Mouse (Mus musculus): ENCODE measurements around the gene Fhit. TPM values are rescaled to one million over a fixed set of nuclear protein-coding genes. Genes with fewer than 3 reads are reported as not detected.

Gene Fhit
- polyA plus RNA-seq, 1 experiment: not detected

DNA sequence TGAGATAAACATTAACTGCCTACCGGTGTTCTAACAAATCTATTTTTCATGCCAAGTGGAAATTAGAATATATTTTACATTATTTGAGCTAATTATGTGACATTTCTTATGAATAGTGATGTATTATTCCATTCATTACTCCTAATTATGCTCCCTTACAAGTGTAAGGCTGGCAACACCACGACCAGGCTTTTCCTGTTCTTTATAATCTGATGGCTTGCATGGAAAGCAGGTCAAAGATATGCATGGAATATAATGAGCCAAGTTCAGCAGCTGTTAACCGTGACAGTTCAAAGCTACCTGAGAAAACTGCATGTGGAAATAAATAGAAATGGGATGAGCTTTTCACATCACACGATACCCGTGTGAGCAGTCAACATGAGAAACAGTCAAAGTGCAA is 746.8 kb downstream of the Fhit start:
- no peak overlapping the region for H3K27ac ChIP-seq (ENCODE audit: control insufficient read depth, insufficient read depth, low read depth, low read length, poor library complexity)
- TF ChIP-seq CTCF (IDR thresholded peaks at IDR 0.05; ENCODE audit: control insufficient read depth, insufficient read depth, low read length) (no peak), POLR2A (IDR thresholded peaks at IDR 0.05; ENCODE audit: borderline replicate concordance, control insufficient read depth, low read depth, low read length) (no peak)
- no peaks in the 10 kb centered on the region for H3K4me1 ChIP-seq (ENCODE audit: control insufficient read depth, insufficient read depth, low read length)
- WGBS: 73% methylated on average over 5 of the region's 5 CpGs
- H3K4me3 ChIP-seq (replicated peaks; ENCODE audit: control insufficient read depth, low read depth, low read length): no peak overlapping the region

DNA sequence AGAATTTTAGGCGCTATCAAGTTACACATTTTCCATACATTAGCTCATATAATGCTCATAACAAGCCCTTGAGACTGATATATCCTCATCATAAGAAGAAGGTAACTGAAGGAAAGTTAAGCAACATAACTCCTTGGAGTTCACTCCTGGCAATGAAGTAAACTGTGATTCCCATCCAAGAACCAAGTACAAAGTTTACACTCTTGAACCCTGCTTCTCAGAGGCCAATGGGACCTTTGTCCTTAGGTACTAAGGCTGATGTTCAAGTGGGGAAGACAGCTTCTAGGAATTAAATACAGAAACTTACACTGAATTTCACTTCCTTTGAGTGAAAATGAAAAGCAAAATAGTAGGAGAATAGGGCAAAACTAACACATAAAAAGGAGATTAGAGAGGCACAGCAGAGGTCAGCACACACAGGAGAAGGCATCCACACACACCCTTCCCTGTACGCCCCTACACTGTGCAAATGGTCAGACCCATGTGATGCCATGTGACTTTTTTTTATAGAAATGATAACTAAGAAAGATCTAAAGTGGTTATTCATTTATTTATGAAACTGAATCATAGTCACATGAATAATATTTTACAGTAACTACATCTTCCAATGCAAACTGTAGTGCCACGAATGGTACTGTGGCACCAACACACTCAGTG is 752.4 kb downstream of the Fhit start:
- 83% methylated on average over 3 of the region's 3 CpGs for WGBS
- no peak for TF ChIP-seq CTCF (IDR thresholded peaks at IDR 0.05; ENCODE audit: control insufficient read depth, insufficient read depth, low read length)
- TF ChIP-seq POLR2A (IDR thresholded peaks at IDR 0.05; ENCODE audit: borderline replicate concordance, control insufficient read depth, low read depth, low read length): no peak
- no peak overlapping the region for H3K4me3 ChIP-seq (replicated peaks; ENCODE audit: control insufficient read depth, low read depth, low read length)
- H3K27ac ChIP-seq (ENCODE audit: control insufficient read depth, insufficient read depth, low read depth, low read length, poor library complexity): no peak overlapping the region
- no peaks in the 10 kb centered on the region for H3K4me1 ChIP-seq (ENCODE audit: control insufficient read depth, insufficient read depth, low read length)

GRCm38 (mm10) chr14:10405346-10405745 is 756.5 kb downstream of the Fhit start:
- 71% methylated on average over 1 of the region's 1 CpGs for WGBS
- H3K27ac ChIP-seq (ENCODE audit: control insufficient read depth, insufficient read depth, low read depth, low read length, poor library complexity): no peak overlapping the region
- TF ChIP-seq POLR2A (IDR thresholded peaks at IDR 0.05; ENCODE audit: borderline replicate concordance, control insufficient read depth, low read depth, low read length) (no peak), CTCF (IDR thresholded peaks at IDR 0.05; ENCODE audit: control insufficient read depth, insufficient read depth, low read length) (no peak)
- H3K4me1 ChIP-seq (ENCODE audit: control insufficient read depth, insufficient read depth, low read length): no peaks in the 10 kb centered on the region
- no peak overlapping the region for H3K4me3 ChIP-seq (replicated peaks; ENCODE audit: control insufficient read depth, low read depth, low read length)

- TF ChIP-seq POLR2A (IDR thresholded peaks at IDR 0.05; ENCODE audit: borderline replicate concordance, control insufficient read depth, low read depth, low read length) (no peak), CTCF (IDR thresholded peaks at IDR 0.05; ENCODE audit: control insufficient read depth, insufficient read depth, low read length) (no peak)
- WGBS: 26% methylated on average over 5 of the region's 5 CpGs
- H3K4me1 ChIP-seq (ENCODE audit: control insufficient read depth, insufficient read depth, low read length): no peaks in the 10 kb centered on the region
- no peak overlapping the region for H3K4me3 ChIP-seq (replicated peaks; ENCODE audit: control insufficient read depth, low read depth, low read length)
- no peak overlapping the region for H3K27ac ChIP-seq (ENCODE audit: control insufficient read depth, insufficient read depth, low read depth, low read length, poor library complexity)
These were observed 793.8 kb downstream of the Fhit start for GRCm38 (mm10) chr14:10367783-10368680.

- no peak overlapping the region for H3K27ac ChIP-seq (ENCODE audit: control insufficient read depth, insufficient read depth, low read depth, low read length, poor library complexity)
- H3K4me1 ChIP-seq (ENCODE audit: control insufficient read depth, insufficient read depth, low read length): no peaks in the 10 kb centered on the region
- H3K4me3 ChIP-seq (replicated peaks; ENCODE audit: control insufficient read depth, low read depth, low read length): no peak overlapping the region
- 57% methylated on average over 4 of the region's 4 CpGs for WGBS
- TF ChIP-seq CTCF (IDR thresholded peaks at IDR 0.05; ENCODE audit: control insufficient read depth, insufficient read depth, low read length): no peak
- TF ChIP-seq POLR2A (IDR thresholded peaks at IDR 0.05; ENCODE audit: borderline replicate concordance, control insufficient read depth, low read depth, low read length): no peak
These were observed 795.0 kb downstream of the Fhit start for GRCm38 (mm10) chr14:10366808-10367207.

DNA sequence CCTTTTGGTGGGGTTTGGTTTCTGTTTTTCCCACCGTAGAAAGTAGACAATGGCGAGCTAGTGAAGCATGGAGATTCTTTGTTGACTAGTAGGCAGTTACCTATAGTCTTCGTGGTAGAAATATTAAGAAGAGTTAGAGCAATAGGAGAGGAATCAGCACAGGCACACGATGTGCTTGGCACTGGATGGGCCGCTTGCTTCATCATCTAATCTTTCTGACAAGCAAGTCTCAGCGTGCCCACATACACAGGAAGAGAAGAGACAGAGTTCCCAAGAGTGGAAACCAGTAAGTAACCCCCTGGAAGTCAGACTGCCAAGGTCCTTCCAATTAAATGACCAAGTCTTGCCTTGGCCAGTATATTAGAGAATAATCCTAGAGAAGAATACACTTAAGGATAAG is 797.6 kb downstream of the Fhit start:
- Histone ChIP-seq H3K4me1 (ENCODE audit: control insufficient read depth, insufficient read depth, low read length) (no peaks in the 10 kb centered on the region), H3K4me3 (replicated peaks; ENCODE audit: control insufficient read depth, low read depth, low read length) (no peak overlapping the region), H3K27ac (ENCODE audit: control insufficient read depth, insufficient read depth, low read depth, low read length, poor library complexity) (no peak overlapping the region)
- TF ChIP-seq CTCF (IDR thresholded peaks at IDR 0.05; ENCODE audit: control insufficient read depth, insufficient read depth, low read length): no peak
- TF ChIP-seq POLR2A (IDR thresholded peaks at IDR 0.05; ENCODE audit: borderline replicate concordance, control insufficient read depth, low read depth, low read length): no peak
- 67% methylated on average over 6 of the region's 6 CpGs for WGBS

DNA sequence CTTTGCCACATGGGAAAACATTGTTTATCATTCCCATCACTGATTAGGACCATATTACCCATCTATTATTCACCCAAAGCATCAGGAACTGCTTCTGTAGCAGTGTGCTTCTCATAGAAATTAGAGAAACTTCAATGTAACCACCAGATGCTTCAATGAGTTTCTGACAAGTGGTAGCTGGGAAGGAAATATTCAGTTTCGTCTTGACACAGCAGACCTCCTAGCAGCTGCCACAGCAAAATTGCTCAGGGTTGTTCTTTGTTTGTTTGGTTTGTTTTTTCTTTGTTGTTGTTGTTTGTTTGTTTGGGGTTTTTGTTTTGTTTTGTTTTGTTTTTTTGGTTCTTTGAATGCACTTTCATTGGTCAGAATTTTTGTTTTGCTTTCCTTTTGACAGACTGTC is 798.5 kb downstream of the Fhit start:
- 58% methylated on average over 1 of the region's 1 CpGs for WGBS
- no peaks in the 10 kb centered on the region for H3K4me1 ChIP-seq (ENCODE audit: control insufficient read depth, insufficient read depth, low read length)

DNA sequence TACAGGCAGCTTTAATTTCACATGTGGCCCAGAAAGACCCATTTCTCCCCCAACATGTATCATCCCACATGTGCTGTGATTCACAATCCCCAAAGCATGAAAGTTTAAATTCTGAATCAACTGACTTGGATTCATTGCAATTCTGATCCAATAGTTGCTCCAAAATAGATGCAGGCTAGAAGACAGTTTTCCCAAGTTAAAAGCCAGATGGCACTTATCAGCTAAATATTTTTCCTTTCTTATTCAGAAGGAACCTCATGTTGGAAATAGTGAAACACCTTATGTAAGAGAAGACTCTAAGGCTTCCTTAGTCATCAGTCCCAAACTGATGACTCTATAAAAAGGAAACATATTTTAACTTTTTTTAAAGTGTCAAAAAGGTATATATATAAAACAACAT is 815.9 kb downstream of the Fhit start:
- TF ChIP-seq POLR2A (IDR thresholded peaks at IDR 0.05; ENCODE audit: borderline replicate concordance, control insufficient read depth, low read depth, low read length) (no peak), CTCF (IDR thresholded peaks at IDR 0.05; ENCODE audit: control insufficient read depth, insufficient read depth, low read length) (no peak)

More for the DNA sequence above, 798.5 kb downstream of the Fhit start:
- no peak overlapping the region for H3K27ac ChIP-seq (ENCODE audit: control insufficient read depth, insufficient read depth, low read depth, low read length, poor library complexity)
- no peak for TF ChIP-seq CTCF (IDR thresholded peaks at IDR 0.05; ENCODE audit: control insufficient read depth, insufficient read depth, low read length)
- no peak for TF ChIP-seq POLR2A (IDR thresholded peaks at IDR 0.05; ENCODE audit: borderline replicate concordance, control insufficient read depth, low read depth, low read length)
- H3K4me3 ChIP-seq (replicated peaks; ENCODE audit: control insufficient read depth, low read depth, low read length): no peak overlapping the region

More for the DNA sequence above, 815.9 kb downstream of the Fhit start:
- Histone ChIP-seq H3K4me1 (ENCODE audit: control insufficient read depth, insufficient read depth, low read length) (no peaks in the 10 kb centered on the region), H3K4me3 (replicated peaks; ENCODE audit: control insufficient read depth, low read depth, low read length) (no peak overlapping the region), H3K27ac (ENCODE audit: control insufficient read depth, insufficient read depth, low read depth, low read length, poor library complexity) (no peak overlapping the region)

All from bone marrow, adult 2 months (tissue).